Mouse (Mus musculus) gastrocnemius, postnatal 10 days (tissue): ENCODE measurements around the gene A930017K11Rik. TPM values are rescaled to one million over a fixed set of nuclear protein-coding genes. Genes with fewer than 3 reads are reported as not detected.
A peak's percentile ranks its signal among the peaks of the same experiment; 100 is the strongest.

Source experiments
- DNase-seq: peaks from one replicate; pipeline ENCODE4 v3.0.0; 2021; ENCODE audit warnings: mixed read lengths
- long read RNA-seq, 2 experiments: library from polyadenylated mRNA; stranded (forward); transcript quantifications; one replicate each; pipeline ENCODE4 v2.0.0; 2021
- total RNA-seq, 2 experiments: library from RNA; stranded (reverse); gene quantifications; 2 replicates each; pipeline ENCODE4 v1.2.3; 2021

Gene A930017K11Rik
- total RNA-seq, result not detected
- long read RNA-seq, experiment 1, result 0 reads
- long read RNA-seq, experiment 2, result 0 reads

DNA sequence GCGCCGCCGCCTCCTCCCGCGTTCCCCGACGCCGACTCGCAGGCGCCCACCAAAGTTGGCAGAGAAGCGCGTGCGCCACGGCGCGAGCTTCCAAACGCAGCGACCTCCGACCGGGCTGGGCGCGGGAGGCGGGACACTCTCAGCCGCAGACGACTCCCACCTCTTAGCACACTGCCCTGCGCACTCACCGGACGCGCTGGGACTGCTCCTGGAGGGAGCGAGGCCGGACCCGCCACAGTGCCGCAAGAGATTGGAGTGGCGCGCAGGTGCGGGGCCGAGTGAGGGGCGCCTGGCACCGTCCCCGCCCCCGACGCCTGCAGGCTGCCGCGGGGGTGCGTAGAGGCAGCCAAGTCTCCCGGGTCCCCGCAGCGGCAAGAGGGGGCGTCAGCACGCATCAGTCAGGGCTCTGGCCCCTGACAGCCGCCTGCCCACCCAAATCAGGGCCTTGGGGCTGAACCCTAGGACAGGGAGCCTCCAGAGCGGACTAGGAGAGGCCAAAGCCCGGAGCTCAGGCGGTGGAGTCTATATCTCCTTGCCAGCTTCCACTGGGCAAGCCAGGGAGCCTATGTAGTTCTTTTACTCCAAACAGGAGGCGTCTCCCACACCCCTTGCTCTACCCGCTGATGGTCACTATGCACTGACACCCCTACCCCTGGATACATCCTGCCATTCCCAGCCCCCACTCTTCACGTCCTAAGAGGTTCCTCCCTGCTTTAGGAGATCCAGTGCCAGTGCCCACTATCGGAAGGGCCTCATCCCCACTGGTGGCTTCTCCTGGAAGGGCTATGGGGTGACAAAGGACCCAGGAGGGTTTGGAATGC lies at the start of gene A930017K11Rik:
Gene A930017K11Rik (minus strand): TSS at position 763 of the 821 bp plus-strand sequence.
- DNase-seq, result no peak

DNA sequence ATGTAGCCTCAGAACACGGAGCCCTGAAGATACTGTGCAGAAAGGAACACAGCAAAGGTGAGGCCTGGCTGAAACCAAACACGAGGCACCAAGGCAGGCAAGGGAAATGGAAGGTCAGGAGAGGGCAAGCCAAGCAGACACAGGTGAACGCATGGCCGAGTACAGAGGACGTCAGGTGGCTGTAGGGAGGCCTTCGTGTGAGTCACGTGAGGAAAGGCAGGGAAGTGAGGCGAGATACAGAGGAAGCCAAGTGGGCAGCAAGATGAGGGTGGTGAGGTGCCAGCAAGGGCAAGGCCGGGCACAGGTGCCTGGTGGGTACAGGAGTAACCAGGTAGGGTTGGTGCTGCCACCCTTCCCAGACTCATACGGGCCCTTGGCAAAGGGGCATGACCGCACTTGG lies 46.1 kb upstream of the A930017K11Rik start:
- no peak for DNase-seq

DNA sequence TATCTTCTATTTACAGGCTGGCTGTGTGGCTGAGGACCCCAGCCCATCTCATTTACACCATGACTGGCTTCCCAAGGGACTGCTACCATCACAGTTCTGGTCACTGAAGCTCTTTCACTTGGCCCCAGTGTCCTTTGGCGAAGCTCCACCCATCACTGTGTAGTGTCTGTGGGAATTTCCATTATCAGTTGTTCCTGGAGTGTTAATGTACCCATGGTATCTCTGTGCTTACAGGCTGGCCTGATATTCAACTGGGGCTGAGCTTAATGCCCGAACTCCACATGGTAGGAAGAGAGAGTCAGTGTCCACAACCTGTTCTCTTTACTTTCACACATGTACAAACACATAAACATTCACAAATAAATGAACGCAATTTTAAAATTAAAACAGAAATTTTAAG lies 41.1 kb upstream of the A930017K11Rik start:
- no peak for DNase-seq

DNA sequence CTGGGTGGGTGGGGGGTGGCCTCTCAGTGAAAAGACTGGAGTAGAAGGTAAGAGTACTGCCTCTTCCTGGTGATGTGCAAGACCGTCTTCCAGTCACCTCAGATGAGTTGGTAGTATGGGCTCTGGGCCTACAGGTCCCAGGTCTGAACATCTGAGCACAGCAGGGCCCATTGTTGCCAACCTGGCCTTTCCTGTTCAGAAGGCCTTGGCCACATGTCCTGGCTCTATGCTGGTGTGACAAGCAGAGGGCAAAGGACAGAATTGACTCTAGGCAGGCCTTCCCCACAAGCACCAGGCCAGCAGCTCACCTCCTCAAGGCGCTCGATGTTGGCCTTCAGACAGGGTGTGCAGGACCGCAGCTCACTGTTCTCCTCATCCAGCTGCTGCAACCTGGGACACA lies 39.9 kb upstream of the A930017K11Rik start:
- DNase-seq, result no peak

GRCm38 (mm10) chr17:25990331-25990730 lies 38.0 kb upstream of the A930017K11Rik start:
- DNase-seq, result no peak

GRCm38 (mm10) chr17:25985306-25986294 lies 33.2 kb upstream of the A930017K11Rik start, which contains the start of gene Capn15:
Gene Capn15, minus strand, starts transcription at chr17:25985796.
- peak; percentile 91 for DNase-seq

DNA sequence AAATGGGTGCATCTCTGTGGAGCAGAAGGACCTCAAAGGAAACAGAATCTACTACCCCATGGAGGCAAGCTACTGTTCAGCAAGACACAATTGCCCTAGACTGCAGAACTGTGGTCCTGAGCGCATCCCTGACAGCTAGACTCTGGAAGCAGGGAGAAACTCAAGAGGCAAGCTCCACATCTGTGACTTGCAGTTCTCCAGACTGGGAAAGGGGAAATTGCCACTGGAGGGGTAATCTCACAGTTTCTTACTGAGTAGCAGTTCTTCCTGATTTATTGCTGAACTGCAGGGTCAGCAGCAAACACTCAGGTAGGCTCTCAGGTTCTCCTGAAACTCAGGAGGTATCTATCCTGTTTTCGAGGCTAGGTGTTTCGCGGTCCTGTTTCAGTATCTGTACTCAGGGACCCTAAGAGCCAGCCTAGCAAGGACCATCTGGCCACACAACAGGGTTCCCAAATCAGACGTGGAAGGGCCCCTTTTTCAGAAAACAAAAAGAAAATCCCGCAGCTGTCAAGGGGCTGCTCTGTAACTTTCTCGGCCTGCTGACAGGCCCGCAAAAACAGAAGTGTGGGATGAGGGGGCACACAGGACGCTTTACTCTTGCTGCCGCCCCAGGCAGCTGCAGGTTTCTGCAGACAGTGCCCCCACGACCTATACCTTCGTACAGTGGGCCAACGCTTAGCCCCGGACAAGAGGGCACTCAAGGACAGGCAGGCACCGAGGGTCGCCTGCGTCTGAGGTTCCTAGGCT lies 32.4 kb upstream of the A930017K11Rik start:
- DNase-seq, result no peak

DNA sequence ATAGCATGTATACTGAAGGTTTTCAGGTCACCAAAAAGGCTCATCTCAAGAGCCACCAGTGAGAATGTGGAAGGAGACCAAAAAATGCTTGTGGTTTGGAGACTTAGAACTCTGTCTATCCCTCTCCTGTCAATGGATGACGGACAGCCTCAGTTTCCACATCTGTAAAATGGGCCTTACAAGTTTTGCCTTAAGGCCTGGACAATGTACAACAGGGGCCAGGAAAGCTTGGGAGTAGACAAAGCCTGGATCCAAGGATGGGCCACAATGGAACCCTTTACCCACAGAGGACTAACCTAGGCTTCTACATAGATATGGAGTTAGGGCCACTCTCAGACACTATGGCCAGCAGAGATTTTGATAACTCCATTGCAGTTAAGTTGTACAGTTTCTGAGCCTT lies 31.7 kb upstream of the A930017K11Rik start:
- DNase-seq, result no peak

DNA sequence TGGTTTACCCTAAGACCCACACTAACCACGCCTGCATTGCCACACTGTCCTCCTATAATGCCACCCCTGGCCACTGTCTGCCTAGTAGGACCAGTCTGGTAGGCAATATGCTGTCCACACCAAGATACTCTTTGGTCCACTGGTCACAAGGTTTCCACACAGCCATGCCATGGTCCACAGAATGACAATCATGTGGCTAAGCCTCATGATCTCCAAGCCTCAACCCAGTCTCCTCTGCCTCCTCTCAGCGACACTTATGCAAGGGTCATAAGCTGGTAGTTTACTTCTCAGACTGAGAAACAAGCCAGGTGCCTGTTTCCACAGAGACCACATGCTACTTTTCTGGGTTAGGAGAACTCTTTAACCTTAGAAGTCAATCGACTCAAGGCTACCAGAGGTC lies 30.5 kb upstream of the A930017K11Rik start:
- no peak for DNase-seq

DNA sequence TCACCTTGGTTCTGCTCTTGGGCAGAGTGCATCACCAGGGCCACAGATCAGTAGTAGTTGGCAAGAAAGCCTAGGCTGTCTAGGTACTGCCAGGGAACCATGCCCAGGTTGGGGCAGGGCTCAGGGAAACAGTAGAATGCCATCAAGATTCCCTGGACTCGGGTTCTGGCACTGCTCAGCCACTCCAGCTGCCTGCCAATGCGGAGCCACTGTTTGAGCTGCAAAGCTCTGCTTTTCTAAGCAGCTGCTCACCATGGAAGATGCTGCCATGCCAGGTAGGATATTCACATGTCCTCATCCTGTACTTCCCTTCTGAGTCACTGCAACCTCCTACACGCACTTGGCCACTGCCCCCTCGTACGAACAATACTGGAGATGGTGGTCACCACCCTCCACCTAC lies 28.5 kb upstream of the A930017K11Rik start:
- peak; percentile 49 for DNase-seq

DNA sequence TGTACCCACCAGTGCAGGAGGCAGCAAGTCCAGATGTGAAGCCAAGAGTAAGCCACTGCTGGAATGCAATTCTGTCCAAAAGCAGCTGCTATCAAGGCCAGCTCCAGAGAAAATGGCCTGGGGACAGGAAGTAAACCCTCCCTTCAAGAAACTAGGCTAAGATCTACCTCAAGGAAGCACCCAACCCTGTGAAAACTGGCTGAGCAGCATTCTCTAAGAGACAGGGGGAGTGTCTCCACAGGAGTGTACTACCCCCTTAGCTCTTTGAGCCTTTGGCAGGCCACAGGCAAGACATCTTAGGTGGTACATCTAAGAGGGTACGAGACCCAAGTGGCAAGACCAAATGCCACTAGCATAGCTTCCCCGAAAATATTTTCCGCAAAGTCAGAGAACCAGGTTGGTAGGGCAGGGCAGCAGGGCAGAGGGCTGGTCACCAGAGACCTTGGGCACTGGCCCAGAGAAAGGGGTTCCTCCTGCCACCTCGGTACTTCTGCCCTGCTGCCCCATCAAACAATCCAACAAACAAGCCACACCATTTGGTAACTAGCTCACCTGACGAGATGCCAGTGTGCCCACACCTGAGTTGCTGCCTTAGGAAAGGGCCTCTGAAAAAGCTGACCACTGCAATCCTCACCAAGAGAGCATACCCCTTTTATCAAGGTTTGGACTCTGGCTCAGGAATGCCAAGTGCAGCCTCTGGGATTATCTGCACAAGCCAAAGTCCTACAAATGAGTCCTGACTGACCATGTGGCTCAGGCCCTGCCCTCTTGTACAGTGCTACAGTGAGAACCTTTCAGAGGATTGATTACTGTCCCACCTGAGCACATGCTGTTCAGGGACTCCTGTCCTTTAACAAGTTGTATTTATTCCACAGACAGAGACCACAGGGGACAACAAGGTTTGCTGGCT lies 27.7 kb upstream of the A930017K11Rik start:
- DNase-seq, result no peak

GRCm38 (mm10) chr17:25970954-25971707 lies 18.8 kb upstream of the A930017K11Rik start:
- DNase-seq, result no peak

DNA sequence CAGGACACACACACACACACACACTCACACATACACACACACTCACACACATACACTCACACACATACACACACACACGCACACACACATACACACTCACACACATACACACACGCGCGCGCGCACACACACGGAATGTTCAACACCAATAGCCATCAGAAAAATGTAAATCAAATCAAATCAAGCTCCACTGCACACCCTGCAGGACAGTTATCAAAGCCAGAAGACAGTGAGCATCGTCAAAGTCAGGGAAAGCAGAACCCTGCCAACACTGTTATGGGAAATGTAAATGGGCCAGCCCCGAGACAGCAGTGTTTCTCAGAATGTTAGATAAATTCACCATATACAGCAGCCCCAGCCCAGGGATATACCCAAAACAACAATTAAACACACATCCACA lies 18.1 kb upstream of the A930017K11Rik start:
- no peak for DNase-seq

DNA sequence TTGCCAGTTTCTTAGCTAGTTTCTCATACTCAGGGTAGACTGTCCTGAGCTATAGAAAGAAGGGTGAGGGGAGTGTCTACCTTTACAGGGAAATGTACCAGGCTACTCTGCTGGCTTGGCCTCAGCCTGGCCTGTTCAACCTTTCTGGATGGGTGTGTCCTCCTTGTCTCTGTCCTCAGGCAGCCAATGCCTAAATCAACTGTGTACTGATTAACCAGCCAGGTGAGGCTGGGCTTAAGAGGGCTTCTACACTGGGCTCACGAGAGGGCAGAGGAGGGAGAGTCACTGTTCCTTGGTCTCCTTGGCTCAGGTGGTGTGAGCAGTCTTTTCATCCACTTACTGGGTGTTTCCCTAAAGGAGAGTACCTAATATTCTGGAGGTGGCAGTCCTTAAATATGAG lies 15.8 kb upstream of the A930017K11Rik start:
- no peak for DNase-seq

- no peak for DNase-seq
These were observed 15.3 kb upstream of the A930017K11Rik start for GRCm38 (mm10) chr17:25967652-25968051.

- DNase-seq, result no peak
These were observed 11.9 kb upstream of the A930017K11Rik start for GRCm38 (mm10) chr17:25964271-25964670.

DNA sequence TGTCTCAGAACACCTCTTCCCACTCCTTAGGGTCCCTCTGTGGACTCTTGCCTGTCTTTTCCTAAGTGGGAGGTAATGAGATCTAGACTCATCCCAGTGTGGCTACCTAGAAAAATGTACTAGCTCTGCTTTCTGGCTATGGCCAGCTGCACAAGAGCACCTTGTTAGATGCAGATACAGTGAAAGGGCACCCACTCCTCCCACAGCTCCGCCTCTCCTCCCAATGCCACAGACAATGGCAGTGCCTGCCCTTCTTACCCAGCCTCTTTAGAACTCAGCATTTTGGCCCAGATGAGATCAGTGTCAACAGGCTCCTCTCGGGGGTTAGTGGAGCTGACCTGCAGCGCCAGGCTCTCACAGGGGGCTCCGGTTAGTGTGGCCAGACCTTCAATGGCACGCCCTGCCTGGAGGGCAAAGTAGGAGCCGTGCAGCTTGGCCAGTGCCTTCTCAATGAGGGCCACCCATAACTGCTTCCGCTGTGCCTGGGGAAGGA lies 10.1 kb upstream of the A930017K11Rik start:
- DNase-seq, result no peak

DNA sequence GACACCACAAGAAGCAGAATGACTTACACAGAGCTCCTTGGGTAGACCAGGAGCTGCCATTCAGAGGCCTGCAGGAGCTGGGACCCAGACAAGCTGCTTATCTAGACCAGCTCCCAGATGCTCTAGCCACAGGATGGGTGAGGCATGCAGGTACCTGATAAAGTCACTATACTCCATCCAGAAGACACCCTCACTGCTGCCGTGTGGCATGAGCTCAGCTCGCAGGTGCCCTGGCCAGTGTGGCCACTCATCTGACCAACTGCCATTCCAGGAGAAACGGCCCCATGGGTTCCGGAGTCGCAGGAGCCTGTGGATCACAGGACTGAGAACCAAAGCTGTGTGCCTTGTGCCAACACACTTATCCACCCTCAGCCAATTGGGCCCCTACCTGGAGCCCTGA lies 9.2 kb upstream of the A930017K11Rik start:
- DNase-seq, result no peak

- DNase-seq, result no peak
These were observed 7.5 kb upstream of the A930017K11Rik start for GRCm38 (mm10) chr17:25959630-25960467.
